ENCODE assay signal across 15 mouse cellular contexts in genomic region chr4:139582346-139582745, GRCm38 (mm10). TPM values are rescaled to one million over a fixed set of nuclear protein-coding genes. Genes with fewer than 3 reads are reported as not detected.
A peak's percentile ranks its signal among the peaks of the same experiment; 100 is the strongest.
DNase-seq lines count a peak whose midpoint lies in the region; ATAC-seq and TF ChIP-seq lines count a peak whose summit lies in the region.
"Had no signal": no experiment of that assay in that cellular context is flagged by ENCODE, and none has a peak within 500 bp of the region (broad histone marks: within the 10 kb centered on the region; RNA-seq: fewer than 3 reads in every experiment).

No protein-coding gene starts in this region.

- TF ChIP-seq CTCF in cerebellum, adult 2 months (IDR thresholded peaks at IDR 0.05; ENCODE audit: borderline replicate concordance, insufficient read depth, low read depth, low read length): no peak
- TF ChIP-seq CTCF in kidney, postnatal 0 days (IDR thresholded peaks at IDR 0.05; ENCODE audit: low read depth): no peak

- no peaks in the 10 kb centered on the region for H3K27me3 ChIP-seq in cerebellum, adult 2 months (ENCODE audit: control insufficient read depth, insufficient read depth, low read length)
- no peaks in the 10 kb centered on the region for H3K27me3 ChIP-seq in kidney, postnatal 0 days (ENCODE audit: insufficient read depth, low read length)
- H3K27me3 ChIP-seq in embryonic facial prominence, embryonic 13.5 days: no peaks in the 10 kb centered on the region
- no peaks in the 10 kb centered on the region for H3K27me3 ChIP-seq in myocyte (ENCODE audit: control insufficient read depth, insufficient read depth, insufficient read length)
- H3K27me3 ChIP-seq: Patski had no signal

- H3K4me1 ChIP-seq in cerebellum, adult 2 months (ENCODE audit: control insufficient read depth, insufficient read depth, low read length): peaks cover 70% of the 10 kb centered on the region
- peaks cover 66% of the 10 kb centered on the region for H3K4me1 ChIP-seq in kidney, postnatal 0 days (replicated peaks; ENCODE audit: insufficient read depth, low read length)
- peaks cover 77% of the 10 kb centered on the region for H3K4me1 ChIP-seq in embryonic facial prominence, embryonic 13.5 days

- DNase-seq in cerebellum, adult 2 months: peak; percentile 22 to 32
- no peak for DNase-seq in kidney, postnatal 0 days (ENCODE audit: low spot score)
- no peak for DNase-seq in kidney, adult 9 months
- no peak for DNase-seq in spleen, postnatal 10 days (ENCODE audit: low spot score in 2 of 2)
- DNase-seq in urinary bladder, adult 18-20 months (ENCODE audit: low spot score in 2 of 2): no peak
- DNase-seq: layer of hippocampus, adult 9-11 months; right cerebral cortex, postnatal 4 days; thymus, adult 18-20 months had no signal

- no peak overlapping the region for H3K4me3 ChIP-seq in cerebellum, adult 2 months (replicated peaks; ENCODE audit: insufficient read depth, low read depth, low read length)
- H3K4me3 ChIP-seq in kidney, postnatal 0 days (replicated peaks; ENCODE audit: low read depth, low read length): no peak overlapping the region
- no peak overlapping the region for H3K4me3 ChIP-seq in embryonic facial prominence, embryonic 13.5 days
- H3K4me3 ChIP-seq in myocyte: no peak overlapping the region

- no peaks in the 10 kb centered on the region for H3K9me3 ChIP-seq in kidney, postnatal 0 days (replicated peaks; ENCODE audit: low read length)
- H3K9me3 ChIP-seq in embryonic facial prominence, embryonic 13.5 days: no peaks in the 10 kb centered on the region

- no peak overlapping the region for H3K27ac ChIP-seq in cerebellum, adult 2 months (ENCODE audit: insufficient read depth, low read length)
- H3K27ac ChIP-seq in kidney, postnatal 0 days: peak overlapping the region; percentile 89
- peak overlapping the region; percentile 92; the same call in 1 of the 2 replicates for H3K27ac ChIP-seq in embryonic facial prominence, embryonic 13.5 days

- no peak for TF ChIP-seq POLR2A in cerebellum, adult 2 months (IDR thresholded peaks at IDR 0.05; ENCODE audit: borderline replicate concordance, insufficient read depth, low read length)
- no peak for TF ChIP-seq POLR2A in myocyte (IDR thresholded peaks at IDR 0.05; ENCODE audit: insufficient read length, low read depth)

- H3K79me2 ChIP-seq in myocyte (ENCODE audit: control insufficient read depth, insufficient read depth): peaks cover 92% of the 10 kb centered on the region

- 37% methylated on average over 6 of the region's 6 CpGs for WGBS in cerebellum, adult 2 months
- 72% methylated on average over 6 of the region's 6 CpGs for WGBS in kidney, postnatal 0 days
- 79% methylated on average over 6 of the region's 6 CpGs for WGBS in embryonic facial prominence, embryonic 13.5 days

- H3K4me2 ChIP-seq in kidney, postnatal 0 days (ENCODE audit: low read length): no peak overlapping the region
- H3K4me2 ChIP-seq in embryonic facial prominence, embryonic 13.5 days: no peak overlapping the region
- peak overlapping the region; percentile 98 for H3K4me2 ChIP-seq in myocyte (ENCODE audit: low read depth)

- H3K9ac ChIP-seq in kidney, postnatal 0 days (ENCODE audit: low read depth, low read length): 0 out of 2 replicates have a peak overlapping the region, but pooled peaks have one; percentile 8
- no peak overlapping the region for H3K9ac ChIP-seq in embryonic facial prominence, embryonic 13.5 days

- H3K36me3 ChIP-seq in kidney, postnatal 0 days (ENCODE audit: insufficient read depth, low read length): no peaks in the 10 kb centered on the region
- no peaks in the 10 kb centered on the region for H3K36me3 ChIP-seq in embryonic facial prominence, embryonic 13.5 days
- no peaks in the 10 kb centered on the region for H3K36me3 ChIP-seq in myocyte (ENCODE audit: control insufficient read depth, insufficient read depth)

- H3ac ChIP-seq in myocyte (ENCODE audit: control insufficient read depth, insufficient read length): no peak overlapping the region

- no peak for ATAC-seq in cerebellum, adult (ENCODE audit: insufficient number of reproducible peaks, low FRiP score, low TSS enrichment)
- ATAC-seq in kidney, postnatal 0 days (replicated peaks; ENCODE audit: low FRiP score, low read depth): no peak
- no peak for ATAC-seq in embryonic facial prominence, embryonic 13.5 days (ENCODE audit: insufficient number of reproducible peaks, insufficient read depth, low FRiP score, low TSS enrichment, low read depth)
- ATAC-seq: Patski had no signal

TF ChIP-seq in myocyte, 11 proteins besides CTCF, POLR2A, EP300 and RAD21:
- TF ChIP-seq MAX (IDR thresholded peaks at IDR 0.05; ENCODE audit: low read depth) (no peak), USF1 (IDR thresholded peaks at IDR 0.05; ENCODE audit: low read depth) (no peak), REST (IDR thresholded peaks at IDR 0.05; ENCODE audit: insufficient read depth, insufficient read length) (no peak), TCF3 (IDR thresholded peaks at IDR 0.05; ENCODE audit: insufficient read length, low read depth) (no peak), MYOD1 (IDR thresholded peaks at IDR 0.05; ENCODE audit: control insufficient read depth in 1 of 3, insufficient read length in 2 of 3, low read depth in 2 of 3) (no peak), E2F4 (IDR thresholded peaks at IDR 0.05; ENCODE audit: insufficient read depth) (no peak), MYOG (IDR thresholded peaks at IDR 0.05; ENCODE audit: control insufficient read depth in 1 of 3, insufficient read depth in 1 of 3, insufficient read length in 2 of 3, low read depth in 2 of 3) (no peak), CEBPB (IDR thresholded peaks at IDR 0.05; ENCODE audit: insufficient read depth, poor library complexity, severe bottlenecking) (no peak), TCF12 (IDR thresholded peaks at IDR 0.05; ENCODE audit: insufficient read depth, poor library complexity, severe bottlenecking) (no peak), POLR2AphosphoS2 (IDR thresholded peaks at IDR 0.05; ENCODE audit: insufficient read length, low read depth) (no peak), SRF (IDR thresholded peaks at IDR 0.05; ENCODE audit: control insufficient read depth, insufficient read length, low read depth) (no peak)

RNA-seq across cellular contexts. Expression of gene Gm21969, which starts 20.6 kb away (rescaled TPM):
- polyA plus RNA-seq in cerebellum, adult 2 months (2012; rRNA removed): 0.03 and 0.05 TPM in 2 replicates
- 0.04 TPM in 1 of 2 replicates, not detected in the other for polyA plus RNA-seq in kidney, postnatal 0 days (2015; fragmentation: Nextera tagmentation; extraction: Ambion mirVana)
- not detected in 2 replicates for polyA plus RNA-seq in embryonic facial prominence, embryonic 13.5 days (2015; fragmentation: Nextera tagmentation; extraction: Ambion mirVana)
- polyA plus RNA-seq in myocyte (2012; fragmentation: generic; extraction: Trizol): 0.06 TPM
- polyA plus RNA-seq: brain, embryonic 14.5 days; embryonic facial prominence, embryonic 11.5 days; hindbrain, embryonic 11.5 days; Patski had no signal

RNA-seq across cellular contexts. Expression of gene Aldh4a1, which starts 40.3 kb away (rescaled TPM):
- polyA plus RNA-seq in cerebellum, adult 2 months (2012; rRNA removed): 22.5 and 25.2 TPM in 2 replicates
- 91.0 and 106 TPM in 2 replicates for polyA plus RNA-seq in kidney, postnatal 0 days (2015; fragmentation: Nextera tagmentation; extraction: Ambion mirVana)
- polyA plus RNA-seq in embryonic facial prominence, embryonic 13.5 days (2015; fragmentation: Nextera tagmentation; extraction: Ambion mirVana): 29.5 and 29.6 TPM in 2 replicates
- polyA plus RNA-seq in myocyte (2012; fragmentation: generic; extraction: Trizol): 12.0 TPM

RNA-seq across cellular contexts. Expression of gene Iffo2, which starts 52.0 kb away (rescaled TPM):
- polyA plus RNA-seq in cerebellum, adult 2 months (2012; rRNA removed): 19.1 and 20.3 TPM in 2 replicates
- 4.8 and 5.1 TPM in 2 replicates for polyA plus RNA-seq in kidney, postnatal 0 days (2015; fragmentation: Nextera tagmentation; extraction: Ambion mirVana)
- 4.0 and 4.3 TPM in 2 replicates for polyA plus RNA-seq in embryonic facial prominence, embryonic 13.5 days (2015; fragmentation: Nextera tagmentation; extraction: Ambion mirVana)
- 12.1 TPM for polyA plus RNA-seq in myocyte (2012; fragmentation: generic; extraction: Trizol)

Comparison
In these comparisons a context has a peak if more than half of its experiments do, and no peak if none do; other contexts are left out.
1. DNase-seq: peak in cerebellum, adult 2 months (2 of 2); none in kidney, postnatal 0 days (single experiment), kidney, adult 9 months (single experiment), spleen, postnatal 10 days (0 of 2) and urinary bladder, adult 18-20 months (0 of 2).